Mouse (Mus musculus): Measurements from ENCODE around the gene Thtpa. TPM values are rescaled to one million over a fixed set of nuclear protein-coding genes. Genes with fewer than 3 reads are reported as not detected.

Thtpa gene
- polyA plus RNA-seq, 1 experiment: 6.6 TPM

DNA sequence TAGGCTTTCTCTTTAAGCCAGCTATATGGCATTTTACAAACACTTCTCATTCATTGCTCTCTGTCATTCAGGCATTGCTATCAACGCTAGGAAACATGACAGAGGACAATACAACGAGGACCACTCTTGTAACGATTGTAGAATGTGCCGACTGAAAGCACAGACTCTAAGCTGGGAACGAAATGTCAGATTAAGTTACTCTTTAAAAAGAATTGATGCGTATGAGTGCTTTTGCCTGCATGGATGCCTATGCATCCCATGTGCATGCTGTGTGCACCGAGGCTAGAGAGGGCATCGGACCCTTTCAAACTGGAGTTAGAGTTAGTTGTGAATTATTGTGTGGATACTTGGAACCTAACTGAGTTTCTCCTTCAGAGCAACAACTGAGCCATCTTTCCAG is 41.1 kb downstream of the Thtpa start:
- no peak for DNase-seq (ENCODE audit: low spot score)

DNA sequence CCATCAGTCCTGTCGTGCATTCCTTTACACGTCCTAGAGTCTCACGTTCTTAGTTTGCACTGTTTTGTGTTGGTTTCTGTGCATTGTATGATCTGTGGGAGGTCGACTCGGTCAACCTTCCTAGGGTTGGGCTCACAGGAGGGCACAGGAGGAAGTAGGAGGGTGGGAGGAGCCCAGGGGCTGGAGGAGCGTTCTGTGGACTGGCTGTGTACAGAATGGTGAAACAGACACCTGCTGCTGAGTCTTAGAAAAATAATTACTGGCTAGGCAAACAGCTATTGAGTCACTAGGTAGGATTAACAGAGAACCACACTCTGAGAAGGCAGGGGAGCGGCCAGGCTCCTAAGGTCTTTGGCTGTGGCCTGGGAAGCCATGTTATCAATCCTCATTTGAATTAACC is 44.7 kb downstream of the Thtpa start:
- no peak for DNase-seq (ENCODE audit: low spot score)

DNA sequence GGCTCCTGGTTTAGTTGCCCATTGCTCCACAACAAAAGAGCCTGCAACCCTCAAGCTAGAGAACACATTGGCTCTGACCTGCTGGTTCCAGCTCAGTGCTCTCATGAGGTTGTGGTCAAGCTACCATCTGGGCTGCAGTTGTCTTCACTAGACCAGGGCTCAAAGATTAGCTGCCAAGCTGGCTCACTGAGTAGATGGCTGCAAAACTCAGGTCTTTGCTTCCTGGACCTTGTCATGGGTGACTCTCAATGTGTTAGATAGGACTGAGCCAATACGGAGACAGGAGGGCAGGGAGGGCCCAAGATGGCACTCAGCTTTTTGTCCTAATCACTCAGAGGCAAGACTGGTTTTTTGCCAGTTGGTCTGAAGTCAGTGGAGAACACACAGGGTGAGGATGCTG is 51.7 kb downstream of the Thtpa start:
- no peak for DNase-seq (ENCODE audit: low spot score)

DNA sequence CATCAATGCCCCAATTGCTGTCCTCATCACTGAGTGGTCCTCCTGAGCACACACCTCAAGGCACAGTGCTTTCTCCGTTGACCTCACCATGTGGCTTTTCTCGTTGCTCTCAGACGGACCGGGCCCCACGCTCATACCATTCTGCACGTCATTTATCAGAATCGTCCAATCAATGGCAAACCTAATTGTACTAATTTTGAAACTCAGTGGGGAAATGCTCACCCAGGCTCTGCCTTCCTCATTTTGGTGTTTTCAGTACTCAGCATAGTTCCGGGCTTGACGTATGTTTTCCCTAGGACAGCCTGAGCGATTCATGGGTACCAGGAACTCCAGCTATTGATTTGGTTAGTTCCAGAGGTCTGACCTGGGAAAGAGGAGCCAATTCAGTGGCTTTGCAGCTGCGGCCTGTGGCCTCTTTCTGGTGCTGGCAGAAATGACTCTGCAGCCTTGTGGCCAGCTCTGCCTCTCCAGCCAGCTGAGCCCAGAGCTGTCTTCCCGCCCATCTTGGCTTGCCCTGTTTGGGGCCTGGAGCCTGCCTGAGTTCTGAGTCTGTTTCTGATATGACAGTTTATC is 52.3 kb downstream of the Thtpa start:
- DNase-seq (ENCODE audit: low spot score): no peak

DNA sequence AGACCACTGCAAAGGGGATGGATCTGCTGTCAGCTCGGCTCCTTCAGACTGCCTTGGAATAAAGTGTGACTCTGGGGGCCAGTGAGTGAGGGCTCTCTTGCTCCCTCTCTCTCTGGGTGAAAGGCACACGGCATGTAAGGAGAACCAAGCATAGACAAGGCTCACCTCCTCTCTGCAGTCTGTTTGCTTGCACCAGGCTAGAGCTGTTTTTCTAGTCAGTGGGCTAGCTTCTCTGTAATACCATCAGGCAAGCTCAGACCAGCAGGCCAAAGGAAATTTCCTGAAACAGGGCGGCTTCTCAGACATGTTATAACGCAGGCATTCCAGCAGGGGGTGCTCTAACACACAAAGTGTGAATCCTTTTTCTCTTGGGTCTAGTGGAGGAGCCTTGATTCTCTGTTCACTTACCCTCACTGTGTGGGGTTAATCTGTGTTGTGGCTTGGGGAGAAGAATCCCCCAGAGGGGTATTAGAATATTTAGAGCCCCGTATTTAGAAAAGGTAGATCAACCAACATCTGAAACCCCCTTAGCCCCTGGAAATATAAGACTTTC is 53.9 kb downstream of the Thtpa start:
- DNase-seq (ENCODE audit: low spot score): no peak

Other genes with a start within 250 kb of the Thtpa start
- 5.0 and 6.4 TPM in 2 replicates for gene Homez, start 223.8 kb upstream of the Thtpa start, polyA plus RNA-seq (2012; rRNA removed)
- gene Ppp1r3e, start 217.2 kb upstream of the Thtpa start, polyA plus RNA-seq (2012; rRNA removed): 9.4 and 13.5 TPM in 2 replicates
- gene Bcl2l2, start 211.4 kb upstream of the Thtpa start, polyA plus RNA-seq (2012; rRNA removed): 63.7 and 76.7 TPM in 2 replicates
- 0.28 and 0.40 TPM in 2 replicates for gene Gm20521, start 211.3 kb upstream of the Thtpa start, polyA plus RNA-seq (2012; rRNA removed)
- 278 and 430 TPM in 2 replicates for gene Pabpn1, start 202.3 kb upstream of the Thtpa start, polyA plus RNA-seq (2012; rRNA removed)
- 102 and 148 TPM in 2 replicates for gene Slc22a17, start 181.7 kb upstream of the Thtpa start, polyA plus RNA-seq (2012; rRNA removed)
- gene Efs, start 168.7 kb upstream of the Thtpa start, polyA plus RNA-seq (2012; rRNA removed): 46.6 and 52.9 TPM in 2 replicates
- gene Il25, start 162.1 kb upstream of the Thtpa start, polyA plus RNA-seq (2012; rRNA removed): 0.07 and 0.09 TPM in 2 replicates
- 4.2 and 5.1 TPM in 2 replicates for gene Cmtm5, start 158.5 kb upstream of the Thtpa start, polyA plus RNA-seq (2012; rRNA removed)
- 0.15 and 0.22 TPM in 2 replicates for gene Myh6, start 127.9 kb upstream of the Thtpa start, polyA plus RNA-seq (2012; rRNA removed)
- gene Gm17428, start 117.9 kb upstream of the Thtpa start, polyA plus RNA-seq (2012; rRNA removed): not detected in 2 replicates
- 0.26 and 0.47 TPM in 2 replicates for gene Myh7, start 100.2 kb upstream of the Thtpa start, polyA plus RNA-seq (2012; rRNA removed)
- 53.7 and 65.8 TPM in 2 replicates for gene Ngdn, start 79.3 kb upstream of the Thtpa start, polyA plus RNA-seq (2012; rRNA removed)
- gene Zfhx2, start 2.5 kb upstream of the Thtpa start, polyA plus RNA-seq (2012; rRNA removed): 0.66 and 2.0 TPM in 2 replicates
- gene Ap1g2, start 11.8 kb downstream of the Thtpa start, polyA plus RNA-seq (2012; rRNA removed): 22.5 and 26.6 TPM in 2 replicates
- 2.4 and 2.8 TPM in 2 replicates for gene Jph4, start 22.2 kb downstream of the Thtpa start, polyA plus RNA-seq (2012; rRNA removed)
- 0.08 and 0.21 TPM in 2 replicates for gene Dhrs2, start 127.2 kb downstream of the Thtpa start, polyA plus RNA-seq (2012; rRNA removed)

Data from urinary bladder, adult 2 months (tissue).